Mouse (Mus musculus) lung, postnatal 36 days (tissue): ENCODE measurements around the gene Shisa6.
"Not testable (repeated sequence)": the region's sequence is repeated elsewhere in the genome, so short reads cannot be mapped to it uniquely, and the experiment has no call there.

Experiments
- DNase-seq: peaks from one replicate; pipeline ENCODE4 v3.0.0; 2022; ENCODE audit warnings: mixed read lengths

Gene Shisa6

GRCm38 (mm10) chr11:66442631-66443030 is 83.1 kb downstream of the Shisa6 start:
- no peak for DNase-seq

DNA sequence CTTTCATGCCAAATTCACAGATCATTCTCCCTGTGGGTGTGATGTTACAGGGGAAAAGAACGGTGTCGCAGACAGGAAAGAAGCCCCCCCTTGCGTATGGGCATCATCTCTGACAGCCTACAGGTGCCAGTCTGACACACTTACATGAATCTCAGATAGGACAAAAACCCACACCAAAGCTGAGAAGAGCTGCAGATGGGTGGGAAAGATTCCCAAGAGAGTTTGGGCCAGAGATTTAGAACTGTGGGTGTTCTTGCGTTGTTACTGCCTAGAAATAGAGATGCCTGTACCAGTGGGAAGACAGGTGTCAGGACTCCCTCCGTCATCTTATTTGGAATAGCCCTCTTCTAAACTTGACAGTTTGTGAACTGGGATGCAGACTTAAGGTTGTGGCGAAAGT is 99.6 kb downstream of the Shisa6 start:
- DNase-seq: no peak

- DNase-seq: no peak
Observed at GRCm38 (mm10) chr11:66418216-66418615, 107.5 kb downstream of the Shisa6 start.

- not testable (repeated sequence) for DNase-seq
Observed at GRCm38 (mm10) chr11:66408721-66409120, 117.0 kb downstream of the Shisa6 start.

DNA sequence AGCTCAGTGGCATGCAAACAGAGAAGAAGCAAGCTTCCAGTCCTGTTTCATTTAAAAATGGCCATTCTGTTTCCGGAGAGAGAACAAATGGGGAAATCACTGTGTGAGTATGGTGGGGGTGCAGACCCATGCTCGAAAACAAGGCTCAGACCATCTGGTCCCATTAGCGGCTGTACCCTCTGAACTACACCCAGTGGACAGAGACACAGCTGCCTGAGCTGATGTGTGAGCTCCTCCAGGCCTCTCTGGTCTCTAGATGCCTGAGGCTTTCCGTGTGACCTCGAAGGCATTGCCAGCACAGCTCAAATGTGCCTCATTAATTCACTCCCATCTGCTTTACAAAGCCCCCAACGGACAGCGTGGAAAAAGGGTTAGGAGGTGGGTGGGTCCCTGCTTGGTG is 125.7 kb downstream of the Shisa6 start:
- no peak for DNase-seq

GRCm38 (mm10) chr11:66387561-66387960 is 138.2 kb downstream of the Shisa6 start:
- DNase-seq: peak; percentile 1

DNA sequence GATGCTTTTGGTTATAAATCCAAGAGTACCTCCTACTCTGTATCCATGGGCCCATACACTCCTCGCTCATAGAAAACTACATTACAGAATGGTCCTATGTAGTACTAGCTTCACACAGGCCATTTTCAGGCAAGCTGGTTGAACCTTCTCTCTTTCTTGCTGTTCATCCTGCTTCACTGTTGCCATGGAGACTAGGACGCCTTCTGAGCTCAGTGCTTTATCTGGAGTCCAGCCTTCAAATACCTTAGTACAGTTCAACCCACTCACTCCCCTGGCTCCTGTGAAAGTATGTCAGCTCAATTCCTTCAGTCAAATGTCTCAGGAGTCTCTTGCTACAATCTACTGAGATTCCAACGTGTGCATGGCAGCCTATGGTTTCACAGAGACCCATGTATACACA is 154.0 kb downstream of the Shisa6 start:
- no peak for DNase-seq

GRCm38 (mm10) chr11:66369764-66370163 is 156.0 kb downstream of the Shisa6 start:
- DNase-seq: no peak

DNA sequence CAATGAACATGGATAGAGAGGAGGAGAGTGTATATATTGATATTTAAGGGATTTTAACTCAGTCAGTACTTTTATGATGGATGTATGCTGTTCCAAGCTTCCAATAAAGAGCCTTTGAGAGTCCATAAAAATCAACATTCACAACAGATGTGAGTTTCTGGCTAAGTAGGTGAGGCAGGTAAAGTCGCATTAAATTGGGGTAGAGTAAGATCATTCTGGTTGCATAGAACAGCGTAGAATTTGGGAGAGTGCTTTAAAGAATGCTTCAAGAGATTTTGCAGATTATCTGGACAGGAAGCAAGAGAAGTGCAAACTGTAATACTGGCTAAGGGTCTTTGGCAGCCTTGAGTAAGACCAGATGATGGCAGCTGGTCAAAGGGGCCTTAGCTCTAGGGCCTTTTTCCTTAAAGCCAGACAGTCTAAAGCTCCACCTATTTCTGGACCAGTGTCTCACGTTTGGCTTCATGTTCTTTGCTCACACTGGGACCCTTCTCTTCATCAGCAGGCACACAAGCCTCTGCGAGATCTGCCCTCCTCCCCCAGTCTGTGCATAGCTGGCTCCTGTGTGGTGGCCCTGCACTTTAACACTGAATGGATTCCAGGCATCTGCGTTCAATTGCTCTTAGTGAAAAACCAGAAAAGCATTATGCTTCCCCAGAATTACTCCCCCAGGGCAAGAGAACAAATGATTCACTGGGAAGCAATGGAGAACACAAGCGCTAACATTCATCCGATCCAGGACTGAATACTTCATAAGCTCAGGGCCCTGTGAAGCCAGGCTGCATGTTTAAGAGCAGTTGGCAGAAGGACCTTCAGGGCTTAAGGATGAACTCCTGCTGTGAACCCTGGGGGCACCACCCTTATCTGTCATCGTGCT is 158.7 kb downstream of the Shisa6 start:
- DNase-seq: no peak

DNA sequence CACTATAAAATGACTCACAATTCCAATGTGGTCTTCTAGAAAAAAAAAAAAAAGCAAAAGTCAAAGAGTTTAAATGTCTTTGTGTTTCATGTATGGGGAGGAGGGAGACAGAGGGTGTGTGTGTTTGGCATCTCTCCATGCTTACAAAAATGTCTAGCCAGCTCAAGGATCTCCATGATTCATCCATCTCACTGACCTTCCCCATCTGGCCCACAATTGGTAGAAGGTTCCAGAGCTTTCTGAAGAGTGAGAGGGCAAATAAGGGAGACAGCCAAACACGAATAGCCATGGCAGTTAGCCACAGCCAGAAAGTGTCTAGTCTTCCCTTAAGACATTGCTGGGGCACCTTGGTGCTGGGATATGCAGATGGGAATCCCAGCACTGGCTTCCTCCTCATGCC is 166.0 kb downstream of the Shisa6 start:
- DNase-seq: no peak

DNA sequence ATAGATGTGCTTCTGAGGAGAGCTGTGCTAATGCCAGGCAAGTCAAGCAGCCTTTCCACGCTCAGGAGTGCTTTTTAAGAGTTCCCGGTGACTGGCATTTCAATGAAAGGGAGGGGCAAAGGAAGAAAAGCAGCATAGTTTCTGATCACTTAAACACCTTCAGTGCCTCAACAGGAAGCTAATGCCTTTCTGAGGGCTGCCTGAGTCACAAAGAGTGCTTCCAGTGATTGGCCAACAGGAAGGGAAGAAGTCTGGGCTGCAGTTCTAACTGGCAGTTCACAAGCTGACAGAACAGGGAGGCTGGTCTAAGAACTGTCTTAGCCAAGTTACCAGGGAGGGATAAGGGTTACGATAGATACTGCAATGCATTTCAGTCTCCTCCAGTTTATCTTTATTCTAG is 180.9 kb downstream of the Shisa6 start:
- peak; percentile 15 for DNase-seq

DNA sequence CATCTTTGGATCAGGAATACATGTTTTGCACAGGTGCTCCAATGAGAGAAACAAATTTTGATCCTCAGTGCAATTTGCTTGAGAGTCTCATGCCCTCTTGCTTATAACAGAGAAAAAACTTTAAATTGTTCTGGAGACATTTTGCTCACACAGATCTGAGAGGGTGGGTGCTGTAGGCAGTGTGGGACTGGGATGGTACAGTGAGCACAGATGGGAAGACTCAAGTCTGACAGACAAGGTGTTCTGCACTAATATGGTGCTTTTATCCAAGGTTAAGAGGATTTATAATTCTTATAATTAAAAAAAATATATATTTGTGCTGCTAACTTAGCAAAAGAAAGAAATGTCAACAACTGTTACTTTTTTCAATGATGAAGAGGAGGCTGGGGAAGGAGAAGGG is 189.5 kb downstream of the Shisa6 start:
- no peak for DNase-seq

DNA sequence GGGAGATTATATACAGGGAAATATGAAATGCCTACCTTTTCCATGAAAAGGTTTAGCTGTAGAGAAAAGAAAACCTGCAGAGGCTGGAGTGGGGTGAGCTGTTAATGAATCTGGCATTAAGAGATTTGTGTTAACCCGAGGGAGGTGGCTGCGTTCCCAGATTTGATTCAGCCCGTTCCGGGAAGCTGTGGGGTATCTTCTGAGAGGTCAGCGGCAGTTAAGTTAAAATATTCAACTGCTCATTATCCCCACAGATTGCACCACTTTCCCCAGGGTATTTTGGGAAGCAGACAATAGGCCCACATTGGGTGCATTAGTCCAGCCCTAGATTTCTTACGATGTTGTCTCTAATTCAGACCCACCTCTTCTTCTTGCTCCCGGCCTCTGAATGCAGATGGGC is 213.0 kb downstream of the Shisa6 start:
- no peak for DNase-seq

DNA sequence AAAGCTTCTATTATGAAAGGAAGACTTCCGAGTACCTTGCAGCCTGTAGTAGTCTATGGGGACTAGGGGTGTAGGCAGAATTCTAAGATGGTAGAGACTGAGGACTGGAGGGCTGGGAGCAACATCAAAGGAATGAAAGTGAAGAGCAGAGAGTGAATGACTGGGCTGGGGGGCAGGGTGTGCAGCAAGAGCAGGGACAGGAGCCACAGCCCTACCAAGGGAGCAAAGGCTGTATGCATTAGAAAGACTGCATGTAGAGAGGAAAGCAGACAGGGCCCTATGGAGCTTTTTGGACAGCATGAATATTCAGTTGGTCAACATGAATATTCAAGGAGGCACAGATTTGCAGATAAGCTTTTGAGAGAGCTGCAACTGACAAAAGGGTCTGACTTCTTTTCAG is 221.4 kb downstream of the Shisa6 start:
- no peak for DNase-seq

DNA sequence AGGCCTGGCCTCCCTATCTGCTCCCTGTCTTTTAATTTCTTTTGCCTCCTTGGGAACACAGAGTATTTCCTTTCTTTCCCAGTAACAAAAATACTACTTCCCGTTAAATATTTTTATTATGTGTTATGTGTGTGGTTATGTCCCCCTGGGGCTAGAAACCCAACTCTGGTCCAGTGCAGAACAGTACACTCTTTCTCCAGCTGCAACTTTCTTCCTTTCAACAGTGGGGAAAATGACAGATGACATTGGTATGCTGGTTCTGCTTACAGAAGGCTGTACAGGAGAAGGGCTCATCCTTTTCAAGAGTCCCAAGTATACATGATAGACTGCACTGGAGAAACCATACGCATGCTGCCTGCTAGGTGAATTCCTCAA is 251.1 kb downstream of the Shisa6 start:
- no peak for DNase-seq

GRCm38 (mm10) chr11:66273904-66274706 is 251.7 kb downstream of the Shisa6 start:
- no peak for DNase-seq

GRCm38 (mm10) chr11:66267029-66267428 is 258.7 kb downstream of the Shisa6 start:
- DNase-seq: no peak

- DNase-seq: no peak
Observed at GRCm38 (mm10) chr11:66265336-66265990, 260.3 kb downstream of the Shisa6 start.

DNA sequence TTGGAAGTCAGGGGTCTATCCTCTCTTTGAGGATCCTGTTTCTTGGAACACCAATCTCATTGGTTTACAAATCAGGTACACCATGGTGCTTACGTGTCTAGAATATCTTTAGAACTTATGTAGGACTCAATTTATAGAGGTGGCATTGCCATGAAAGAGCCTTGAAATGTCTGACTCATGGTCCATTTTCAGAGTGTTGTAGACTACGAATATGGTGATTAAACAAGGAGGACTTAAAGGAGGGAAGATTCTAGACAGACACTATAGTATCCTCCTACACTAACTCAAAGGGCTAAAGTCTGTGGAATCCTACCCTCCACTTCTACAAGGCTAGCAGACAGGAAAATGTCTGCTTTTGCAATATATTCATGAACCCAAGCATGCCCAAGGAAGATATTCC is 265.6 kb downstream of the Shisa6 start:
- DNase-seq: no peak

GRCm38 (mm10) chr11:66258851-66259250 is 266.9 kb downstream of the Shisa6 start:
- DNase-seq: peak; percentile 21

DNA sequence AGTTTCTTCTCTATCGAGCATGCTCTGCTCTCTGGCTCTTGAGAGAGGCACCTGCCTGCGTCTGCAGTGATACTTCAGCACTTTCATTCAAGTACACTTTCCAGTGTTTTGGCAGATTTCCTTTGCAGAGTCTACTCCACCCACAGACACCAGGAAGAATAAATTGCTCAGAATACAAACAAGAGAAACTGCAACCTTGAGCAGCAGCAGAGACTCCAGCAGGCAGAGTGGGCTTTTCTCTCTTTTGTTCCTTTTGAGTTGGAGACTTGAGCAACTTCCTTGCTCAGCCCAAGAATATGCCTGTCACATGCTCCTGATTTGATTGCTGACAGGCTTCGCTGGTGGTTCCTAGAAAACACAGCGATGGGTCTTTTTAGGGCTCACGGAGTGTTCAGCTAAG is 278.6 kb downstream of the Shisa6 start:
- DNase-seq: no peak

DNA sequence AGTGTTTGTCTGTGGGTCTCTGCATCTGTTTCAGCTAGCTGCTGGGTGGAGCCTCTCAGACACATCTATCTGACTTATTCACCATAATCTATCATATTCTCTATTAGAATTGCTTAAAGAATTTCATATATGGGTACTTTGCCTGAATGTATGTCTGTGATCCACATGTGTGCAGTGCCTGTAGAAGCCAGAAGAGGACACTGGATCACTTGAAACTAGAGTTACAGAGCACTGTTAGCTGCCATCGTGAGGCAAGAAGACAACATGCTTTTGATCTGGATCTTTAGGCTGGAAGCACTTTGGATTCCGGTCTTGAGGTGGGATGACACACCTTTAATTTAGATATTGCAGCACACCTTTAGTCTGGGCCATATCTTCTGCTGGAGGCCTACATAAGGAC is 289.2 kb downstream of the Shisa6 start:
- no peak for DNase-seq

GRCm38 (mm10) chr11:66232891-66233290 is 292.9 kb downstream of the Shisa6 start:
- DNase-seq: no peak

GRCm38 (mm10) chr11:66222133-66222532 is 303.6 kb downstream of the Shisa6 start:
- no peak for DNase-seq
